Mouse (Mus musculus) liver, adult 2 months (tissue): ENCODE data around the gene Ehd1. TPM values are rescaled to one million over a fixed set of nuclear protein-coding genes. Genes with fewer than 3 reads are reported as not detected.

ENCODE experiments used
- DNase-seq: peaks from one replicate; pipeline ENCODE4 v3.0.0-alpha.2; 2011; ENCODE audit warnings: low read depth, low spot score; ENCODE audit errors: extremely low read depth
- H3K27ac ChIP-seq: fragments of 200-500 bp; replicated peaks from 2 replicates; pipeline ENCODE4 v1.5.1; 2012; ENCODE audit warnings: low read depth, mild to moderate bottlenecking, control low read depth, inconsistent platforms, low read length; ENCODE audit not compliant: insufficient read depth
- H3K27me3 ChIP-seq: fragments of 200-500 bp; 2 replicates; pipeline ENCODE4 v1.6.1; 2012; ENCODE audit warnings: mild to moderate bottlenecking, moderate library complexity, low read length, inconsistent platforms; ENCODE audit not compliant: control insufficient read depth, insufficient read depth
- H3K36me3 ChIP-seq: fragments of 200-500 bp; 2 replicates; pipeline ENCODE4 v1.6.1; 2012; ENCODE audit warnings: low read length, inconsistent platforms; ENCODE audit not compliant: control insufficient read depth, insufficient read depth
- H3K4me1 ChIP-seq: fragments of 200-500 bp; 2 replicates; pipeline ENCODE4 v1.6.1; 2011; ENCODE audit warnings: low read length; ENCODE audit not compliant: control insufficient read depth, insufficient read depth
- H3K4me3 ChIP-seq: fragments of 200-500 bp; 2 replicates; pipeline ENCODE4 v1.5.1; 2011; ENCODE audit warnings: low read depth, mild to moderate bottlenecking, control low read depth, low read length, moderate library complexity; ENCODE audit not compliant: insufficient read depth
- H3K79me2 ChIP-seq: fragments of 200-500 bp; 2 replicates; pipeline ENCODE4 v1.6.1; 2012; ENCODE audit warnings: inconsistent platforms, mild to moderate bottlenecking, low read length, moderate library complexity; ENCODE audit not compliant: control insufficient read depth, insufficient read depth
- H3K9ac ChIP-seq: fragments of 200-500 bp; 2 replicates; pipeline ENCODE4 v1.6.1; 2012; ENCODE audit warnings: low read depth, mild to moderate bottlenecking, control low read depth, inconsistent platforms, low read length
- CTCF ChIP-seq: fragments of 200-500 bp; IDR thresholded peaks from 2 replicates; pipeline ENCODE4 v1.5.1; 2011; ENCODE audit warnings: low read depth, low read length, control low read depth
- POLR2A ChIP-seq: fragments of 200-500 bp; IDR thresholded peaks from 2 replicates; pipeline ENCODE4 v1.6.1; 2011; ENCODE audit warnings: low read length, control low read depth; ENCODE audit not compliant: insufficient read depth; ENCODE audit errors: extremely low read depth
- WGBS: fragments of 180-500 bp; shearing (Covaris S2); methylation state at CpG from one replicate; pipeline ENCODE4 v1.1.7; 2018; 5-methylcytosine and 5-hydroxymethylcytosine counted together
- polyA plus RNA-seq: library from polyadenylated mRNA; depleted of rRNA; stranded (reverse); fragments of >200 nt; gene quantifications from 2 replicates; pipeline ENCODE4 v1.2.3, GENCODE M21; 2012
- total RNA-seq: library from RNA; depleted of rRNA; stranded (reverse); fragments of >200 nt; gene quantifications from 2 replicates; pipeline ENCODE4 v1.2.3, GENCODE M21; 2014

Ehd1 gene
- total and polyA plus RNA-seq, 2 experiments = 25.3 to 140 TPM

GRCm38 (mm10) chr19:6284502-6284901 lies 8.0 kb downstream of the Ehd1 start:
- H3K4me1 ChIP-seq = peaks cover 24% of the 10 kb centered on the region
- DNase-seq = peak; percentile 74
- no peaks in the 10 kb centered on the region for H3K27me3 ChIP-seq
- WGBS = 40% methylated on average over 12 of the region's 12 CpGs
- peaks cover 7% of the 10 kb centered on the region for H3K36me3 ChIP-seq
- H3K27ac ChIP-seq = peak overlapping the region; percentile 28
- no peak for TF ChIP-seq POLR2A
- H3K9ac ChIP-seq = peak overlapping the region; percentile 8; the same call in 1 of the 2 replicates
- no peak overlapping the region for H3K4me3 ChIP-seq
- H3K79me2 ChIP-seq = peaks cover 19% of the 10 kb centered on the region; the same call in 1 of the 2 replicates

DNA sequence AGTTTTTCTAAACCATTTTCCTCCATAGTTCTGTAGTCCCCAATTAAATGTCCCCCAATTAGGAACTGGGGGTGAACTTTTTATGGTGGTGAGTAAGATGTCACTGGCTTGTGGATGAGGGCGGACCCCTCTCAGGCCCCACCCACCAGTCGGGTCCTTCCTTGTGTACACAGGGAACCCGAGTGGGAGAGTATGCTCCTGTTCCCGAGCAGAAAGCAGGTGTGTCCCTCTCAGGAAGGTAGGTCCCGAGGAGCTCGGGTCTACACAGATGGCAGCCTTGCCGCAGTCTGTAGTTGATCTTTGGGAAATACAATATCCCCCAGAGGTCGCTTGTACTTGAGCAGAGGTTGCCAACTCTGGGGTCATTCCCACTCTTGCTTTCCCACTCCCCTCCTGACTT lies 8.7 kb downstream of the Ehd1 start:
- peaks cover 7% of the 10 kb centered on the region for H3K36me3 ChIP-seq
- H3K4me3 ChIP-seq = no peak overlapping the region
- DNase-seq = no peak
- peaks cover 19% of the 10 kb centered on the region; the same call in 1 of the 2 replicates for H3K79me2 ChIP-seq
- no peaks in the 10 kb centered on the region for H3K27me3 ChIP-seq
- H3K27ac ChIP-seq = peak overlapping the region; percentile 28; the same call in 1 of the 2 replicates
- H3K9ac ChIP-seq = no peak overlapping the region
- peaks cover 28% of the 10 kb centered on the region for H3K4me1 ChIP-seq
- WGBS = 65% methylated on average over 8 of the region's 8 CpGs
- TF ChIP-seq CTCF (no peak), POLR2A (no peak)

DNA sequence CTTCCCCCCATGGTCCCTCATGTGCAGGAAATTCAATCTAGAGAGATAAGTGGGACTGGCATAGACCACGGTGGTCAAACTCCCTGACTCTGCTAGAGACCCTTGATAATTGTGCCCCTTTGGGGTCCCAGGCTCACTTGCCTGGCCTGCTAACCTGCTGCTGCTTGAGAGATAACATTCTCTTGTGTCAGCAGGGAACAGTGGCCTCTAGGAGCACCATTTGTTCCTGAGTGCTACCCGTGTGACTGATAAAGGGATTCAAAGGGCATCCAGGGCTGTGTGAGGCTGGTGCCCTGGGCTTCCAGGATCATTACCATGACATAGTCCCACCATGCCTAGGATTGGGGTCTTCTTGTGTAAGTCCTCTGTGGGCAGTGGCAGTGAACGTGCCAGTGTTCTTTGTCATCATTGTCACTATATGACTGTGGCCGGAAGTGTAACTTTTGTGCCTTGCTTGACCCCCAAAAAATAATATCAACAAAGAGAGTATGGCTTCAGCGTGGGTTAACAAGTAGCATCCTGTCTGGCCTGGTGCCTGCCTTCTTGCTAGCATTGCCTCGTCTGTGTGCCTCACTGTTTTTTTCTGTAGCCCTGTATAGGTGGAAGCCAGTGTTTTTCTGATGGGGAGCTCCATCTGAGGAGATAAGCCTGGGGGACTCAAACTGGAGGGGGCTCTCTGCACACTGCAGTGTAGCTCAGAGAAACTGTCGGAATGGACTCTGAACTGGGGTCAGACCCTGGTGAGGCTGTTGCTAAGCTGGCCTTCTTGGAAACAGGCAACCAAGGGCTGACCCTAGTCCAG lies 9.3 kb downstream of the Ehd1 start:
- peak; percentile 68 for DNase-seq
- peaks cover 28% of the 10 kb centered on the region for H3K4me1 ChIP-seq
- no peaks in the 10 kb centered on the region for H3K27me3 ChIP-seq
- peak overlapping the region; percentile 30 for H3K27ac ChIP-seq
- H3K36me3 ChIP-seq = peaks cover 7% of the 10 kb centered on the region
- no peak overlapping the region for H3K4me3 ChIP-seq
- no peak for TF ChIP-seq CTCF
- WGBS = 55% methylated on average over 7 of the region's 7 CpGs
- H3K79me2 ChIP-seq = peaks cover 16% of the 10 kb centered on the region; the same call in 1 of the 2 replicates
- 0 out of 2 replicates have a peak overlapping the region, but pooled peaks have one; percentile 7 for H3K9ac ChIP-seq

- Histone ChIP-seq H3K27ac (peak overlapping the region; percentile 30), H3K36me3 (peaks cover 4% of the 10 kb centered on the region; the same call in 1 of the 2 replicates), H3K9ac (no peak overlapping the region), H3K79me2 (peaks cover 12% of the 10 kb centered on the region; the same call in 1 of the 2 replicates), H3K4me1 (peaks cover 33% of the 10 kb centered on the region), H3K4me3 (no peak overlapping the region), H3K27me3 (no peaks in the 10 kb centered on the region)
- WGBS = 77% methylated on average over 19 of the region's 19 CpGs
- peak; percentile 75 for DNase-seq
- TF ChIP-seq CTCF (no peak), POLR2A (no peak)
These were observed 10.2 kb downstream of the Ehd1 start for GRCm38 (mm10) chr19:6286434-6287401.

GRCm38 (mm10) chr19:6288236-6288894 lies 11.8 kb downstream of the Ehd1 start:
- H3K27ac ChIP-seq = no peak overlapping the region
- H3K9ac ChIP-seq = no peak overlapping the region
- TF ChIP-seq POLR2A = no peak
- no peak for TF ChIP-seq CTCF
- no peak for DNase-seq
- peaks cover 15% of the 10 kb centered on the region; the same call in 1 of the 2 replicates for H3K79me2 ChIP-seq
- H3K4me1 ChIP-seq = peaks cover 41% of the 10 kb centered on the region
- 78% methylated on average over 13 of the region's 13 CpGs for WGBS
- H3K4me3 ChIP-seq = no peak overlapping the region
- H3K27me3 ChIP-seq = no peaks in the 10 kb centered on the region
- no peaks in the 10 kb centered on the region for H3K36me3 ChIP-seq
